Mouse (Mus musculus) erythroblast, embryonic 14.5 days (primary cell): ENCODE data around the gene Gopc. TPM values are rescaled to one million over a fixed set of nuclear protein-coding genes. Genes with fewer than 3 reads are reported as not detected.

Experiments
- H3K27me3 ChIP-seq: 2 replicates; pipeline ENCODE4 v1.6.1; 2012; ENCODE audit warnings: inconsistent platforms; ENCODE audit not compliant: control insufficient read depth
- H3K36me3 ChIP-seq: 2 replicates; pipeline ENCODE4 v1.6.1; 2012; ENCODE audit warnings: mild to moderate bottlenecking, inconsistent platforms; ENCODE audit not compliant: control insufficient read depth
- H3K4me1 ChIP-seq: 2 replicates; pipeline ENCODE4 v1.6.1; 2012; ENCODE audit warnings: inconsistent platforms; ENCODE audit not compliant: control insufficient read depth
- H3K4me3 ChIP-seq: replicated peaks from 2 replicates; pipeline ENCODE3; 2012; ENCODE audit warnings: moderate library complexity, mild to moderate bottlenecking, inconsistent platforms
- H3K9me3 ChIP-seq: 2 replicates; pipeline ENCODE4 v1.6.1; 2012; ENCODE audit warnings: low read length, inconsistent platforms, mixed read lengths; ENCODE audit not compliant: control insufficient read depth
- GATA1 ChIP-seq: IDR thresholded peaks from 2 replicates; pipeline ENCODE4 v1.6.1; 2012; ENCODE audit warnings: low read length, inconsistent platforms, mixed read lengths
- TAL1 ChIP-seq: IDR thresholded peaks from 3 replicates; pipeline ENCODE4 v1.6.1; 2012; ENCODE audit warnings: low read length, inconsistent platforms, mixed read lengths
- polyA plus RNA-seq: library from polyadenylated mRNA; stranded (reverse); fragments of >175 nt; gene quantifications from 2 replicates; pipeline ENCODE4 v1.2.3, GENCODE M21; 2012

The Gopc gene
- polyA plus RNA-seq = 0.02 and 0.05 TPM in 2 replicates

GRCm38 (mm10) chr10:52381845-52382591 is at the start of gene Gopc:
Gopc (minus strand) TSS chr10:52382124.
- peak within 1 kb of the TSS; percentile 70 for H3K4me3 ChIP-seq
- H3K27me3 ChIP-seq = no peaks in the 10 kb centered on the region
- H3K9me3 ChIP-seq = no peaks in the 10 kb centered on the region
- H3K36me3 ChIP-seq = no peaks in the 10 kb centered on the region
- TF ChIP-seq GATA1 (no peak), TAL1 (no peak)
- peaks cover 29% of the 10 kb centered on the region for H3K4me1 ChIP-seq

GRCm38 (mm10) chr10:52430953-52431352 is 49.0 kb upstream of the Gopc start:
- H3K36me3 ChIP-seq = peaks cover 44% of the 10 kb centered on the region
- no peaks in the 10 kb centered on the region for H3K27me3 ChIP-seq
- H3K4me3 ChIP-seq = no peak overlapping the region
- H3K4me1 ChIP-seq = peaks cover 2% of the 10 kb centered on the region; the same call in 1 of the 2 replicates
- H3K9me3 ChIP-seq = no peaks in the 10 kb centered on the region
- TF ChIP-seq GATA1 (no peak), TAL1 (no peak)

- H3K9me3 ChIP-seq = no peaks in the 10 kb centered on the region
- H3K4me3 ChIP-seq = no peak overlapping the region
- peaks cover 19% of the 10 kb centered on the region for H3K36me3 ChIP-seq
- TF ChIP-seq TAL1 (no peak), GATA1 (no peak)
- H3K27me3 ChIP-seq = no peaks in the 10 kb centered on the region
- peaks cover 2% of the 10 kb centered on the region; the same call in 1 of the 2 replicates for H3K4me1 ChIP-seq
Observed at GRCm38 (mm10) chr10:52427634-52428415, 45.9 kb upstream of the Gopc start.

GRCm38 (mm10) chr10:52426314-52426980 is 44.5 kb upstream of the Gopc start:
- peaks cover 13% of the 10 kb centered on the region for H3K36me3 ChIP-seq

GRCm38 (mm10) chr10:52423097-52423496 is 41.2 kb upstream of the Gopc start:
- Histone ChIP-seq H3K4me3 (no peak overlapping the region), H3K4me1 (peaks cover 18% of the 10 kb centered on the region)
- no peak for TF ChIP-seq TAL1
- TF ChIP-seq GATA1 = no peak

More at GRCm38 (mm10) chr10:52426314-52426980, 44.5 kb upstream of the Gopc start:
- Histone ChIP-seq H3K4me1 (peaks cover 2% of the 10 kb centered on the region; the same call in 1 of the 2 replicates), H3K4me3 (no peak overlapping the region), H3K9me3 (no peaks in the 10 kb centered on the region), H3K27me3 (no peaks in the 10 kb centered on the region)
- no peak for TF ChIP-seq TAL1
- no peak for TF ChIP-seq GATA1

GRCm38 (mm10) chr10:52421716-52422115 is 39.8 kb upstream of the Gopc start:
- TF ChIP-seq GATA1 = no peak
- no peak for TF ChIP-seq TAL1
- Histone ChIP-seq H3K9me3 (no peaks in the 10 kb centered on the region), H3K27me3 (no peaks in the 10 kb centered on the region), H3K4me3 (no peak overlapping the region), H3K36me3 (no peaks in the 10 kb centered on the region; the same call in none of the 2 replicates), H3K4me1 (peaks cover 28% of the 10 kb centered on the region)

More at GRCm38 (mm10) chr10:52423097-52423496, 41.2 kb upstream of the Gopc start:
- Histone ChIP-seq H3K27me3 (no peaks in the 10 kb centered on the region), H3K36me3 (no peaks in the 10 kb centered on the region; the same call in none of the 2 replicates), H3K9me3 (no peaks in the 10 kb centered on the region)

GRCm38 (mm10) chr10:52420526-52420925 is 38.6 kb upstream of the Gopc start:
- Histone ChIP-seq H3K4me3 (no peak overlapping the region), H3K36me3 (no peaks in the 10 kb centered on the region; the same call in none of the 2 replicates), H3K9me3 (no peaks in the 10 kb centered on the region), H3K27me3 (no peaks in the 10 kb centered on the region), H3K4me1 (peaks cover 37% of the 10 kb centered on the region)
- no peak for TF ChIP-seq TAL1
- no peak for TF ChIP-seq GATA1

GRCm38 (mm10) chr10:52419402-52419801 is 37.5 kb upstream of the Gopc start:
- H3K9me3 ChIP-seq = no peaks in the 10 kb centered on the region
- TF ChIP-seq TAL1 (no peak), GATA1 (no peak)
- peaks cover 40% of the 10 kb centered on the region for H3K4me1 ChIP-seq
- 0 out of 2 replicates have a peak, but pooled peaks cover 2% of the 10 kb centered on the region for H3K27me3 ChIP-seq
- H3K36me3 ChIP-seq = no peaks in the 10 kb centered on the region; the same call in none of the 2 replicates
- H3K4me3 ChIP-seq = peak overlapping the region; percentile 3

- TF ChIP-seq GATA1 (no peak), TAL1 (no peak)
- Histone ChIP-seq H3K9me3 (no peaks in the 10 kb centered on the region), H3K4me1 (peaks cover 40% of the 10 kb centered on the region), H3K36me3 (no peaks in the 10 kb centered on the region; the same call in none of the 2 replicates), H3K4me3 (peak overlapping the region; percentile 93), H3K27me3 (0 out of 2 replicates have a peak, but pooled peaks cover 2% of the 10 kb centered on the region)
Observed at GRCm38 (mm10) chr10:52418931-52419330, 37.0 kb upstream of the Gopc start.
